Mouse (Mus musculus) left cerebral cortex, postnatal 25 days (tissue): ENCODE measurements around the gene Gm10134. TPM values are rescaled to one million over a fixed set of nuclear protein-coding genes. Genes with fewer than 3 reads are reported as not detected.
"Not testable (repeated sequence)": the region's sequence is repeated elsewhere in the genome, so short reads cannot be mapped to it uniquely, and the experiment has no call there.

ENCODE experiments used
- DNase-seq, 2 experiments: peaks; one replicate each; pipeline ENCODE4 v3.0.0; 2022; ENCODE audit warnings: low spot score in 2 of 2, mixed read lengths in 1 of 2
- intact Hi-C: fragments of 180-260 bp; cut with DNase I; formaldehyde crosslinking; loops from one replicate; pipeline ENCODE4 v1.15.1; 2025
- total RNA-seq, 2 experiments: library from RNA; stranded (reverse); gene quantifications; 2 replicates each; pipeline ENCODE4 v1.2.3; 2021

Gene Gm10134
- total RNA-seq, result 1 to 10 TPM; 1.1 to 1.2 TPM

DNA sequence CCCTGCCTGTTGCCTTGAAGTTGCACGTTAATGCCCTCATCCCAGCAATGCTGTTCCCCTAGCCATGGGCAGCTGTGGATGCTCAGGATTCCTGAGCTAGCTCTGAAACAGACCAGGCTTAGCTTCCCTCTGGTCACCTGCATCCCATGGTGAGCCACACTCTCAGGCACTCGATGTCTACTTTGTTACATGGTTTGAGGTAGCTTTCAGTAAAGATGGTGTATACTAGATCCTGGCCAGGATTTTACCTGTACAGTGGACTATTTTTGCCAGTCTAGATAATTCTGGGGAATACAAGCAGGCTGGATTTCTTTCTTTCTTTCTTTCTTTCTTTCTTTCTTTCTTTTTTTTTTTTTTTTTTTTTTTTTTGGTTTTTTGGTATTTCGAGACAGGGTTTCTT lies at the start of gene Gm10134:
Gene Gm10134, plus strand, starts transcription at position 301 of the 400 bp plus-strand sequence.
- intact Hi-C loops, result no loop called here

DNA sequence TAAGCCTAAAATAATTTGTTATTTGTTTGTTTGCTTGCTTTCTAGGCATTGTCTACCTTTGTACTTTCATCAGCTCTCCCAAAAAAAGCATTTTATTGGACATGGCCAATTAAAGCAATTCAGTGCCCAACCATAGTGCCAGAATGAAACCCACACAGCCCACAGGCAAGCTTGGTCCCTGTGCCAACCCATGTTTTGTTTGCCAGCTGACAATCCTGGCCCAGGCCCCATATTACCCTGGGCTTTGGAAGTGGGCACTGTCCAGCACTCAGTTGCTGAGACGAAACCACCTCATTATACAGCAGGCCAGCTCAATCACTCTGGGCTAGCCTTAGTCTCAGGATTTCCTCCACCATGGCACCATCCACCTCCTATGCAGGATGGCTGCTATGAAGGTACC lies 49.3 kb upstream of the Gm10134 start:
- DNase-seq, result no peak
- intact Hi-C loops, result no loop called here

More for the DNA sequence above, at the start of gene Gm10134:
- no peak for DNase-seq

DNA sequence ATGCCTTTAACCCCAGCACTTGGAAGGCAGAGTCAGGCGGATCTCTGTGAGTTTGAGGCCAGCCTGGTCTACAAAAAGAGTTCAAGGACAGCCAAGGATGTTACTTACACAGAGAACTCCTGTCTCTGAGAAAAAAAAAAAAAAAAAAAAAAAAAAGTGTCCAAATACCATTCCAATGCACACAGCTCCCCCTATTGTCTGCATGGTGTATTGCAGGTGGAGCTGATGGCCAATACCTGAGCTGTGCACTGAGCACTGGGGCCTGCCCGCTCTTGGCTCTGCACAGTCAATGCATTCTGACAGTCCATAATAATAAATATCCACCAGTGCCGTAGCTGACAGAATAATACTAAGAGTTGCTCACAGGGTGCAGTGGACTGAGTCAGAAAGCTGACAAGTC lies 42.0 kb upstream of the Gm10134 start:
- peak; percentile 76 to 77 for DNase-seq
- intact Hi-C loops, result no loop called here

- intact Hi-C loops, result no loop called here
- DNase-seq, result no peak
These were observed 41.0 kb upstream of the Gm10134 start for GRCm38 (mm10) chr2:28464919-28465318.

DNA sequence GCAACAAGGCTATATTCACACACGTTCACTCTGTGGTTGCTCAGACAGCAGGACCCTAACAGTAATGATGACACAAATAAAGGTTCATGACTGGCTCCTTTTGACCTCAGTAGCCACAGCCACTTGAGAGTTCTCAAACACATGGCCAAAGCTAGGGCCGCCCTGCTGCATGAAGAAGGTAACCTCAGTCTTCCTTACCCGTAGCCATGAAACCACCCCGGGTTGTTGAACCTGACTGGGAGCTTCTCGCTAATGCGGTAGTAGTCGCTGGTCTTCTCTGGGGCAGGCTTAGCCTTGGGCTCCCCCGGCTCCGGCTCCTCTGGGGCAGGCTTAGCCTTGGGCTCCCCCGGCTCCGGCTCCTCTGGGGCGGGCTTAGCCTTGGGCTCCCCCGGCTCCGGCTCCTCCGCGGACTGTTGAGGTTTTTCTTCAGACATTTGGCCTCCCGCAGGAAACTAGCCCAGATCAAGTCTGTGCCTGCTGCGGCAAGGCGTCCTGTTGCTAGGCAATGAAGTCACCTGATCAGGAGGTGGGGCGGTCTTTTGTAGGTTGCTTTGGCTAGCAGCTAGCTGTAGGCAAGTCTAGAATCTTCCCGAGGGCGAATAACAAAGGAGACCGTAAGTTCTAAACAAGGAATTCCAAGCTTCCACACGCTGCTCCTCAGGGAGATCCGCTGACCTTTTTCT lies 39.9 kb upstream of the Gm10134 start, which contains the start of gene 1700007K13Rik:
Gene 1700007K13Rik, minus strand, starts transcription at position 497 of the 683 bp plus-strand sequence.
- intact Hi-C loops, result no loop called here

GRCm38 (mm10) chr2:28467860-28468485 lies 37.9 kb upstream of the Gm10134 start, which contains the start of gene Mrps2:
Gene Mrps2 (plus strand): TSS chr2:28468066.
- intact Hi-C loops, result no loop called here
- peak; percentile 85 to 90 for DNase-seq

More for the DNA sequence above, 39.9 kb upstream of the Gm10134 start, which contains the start of gene 1700007K13Rik:
- DNase-seq, result peak; percentile 71 to 88

DNA sequence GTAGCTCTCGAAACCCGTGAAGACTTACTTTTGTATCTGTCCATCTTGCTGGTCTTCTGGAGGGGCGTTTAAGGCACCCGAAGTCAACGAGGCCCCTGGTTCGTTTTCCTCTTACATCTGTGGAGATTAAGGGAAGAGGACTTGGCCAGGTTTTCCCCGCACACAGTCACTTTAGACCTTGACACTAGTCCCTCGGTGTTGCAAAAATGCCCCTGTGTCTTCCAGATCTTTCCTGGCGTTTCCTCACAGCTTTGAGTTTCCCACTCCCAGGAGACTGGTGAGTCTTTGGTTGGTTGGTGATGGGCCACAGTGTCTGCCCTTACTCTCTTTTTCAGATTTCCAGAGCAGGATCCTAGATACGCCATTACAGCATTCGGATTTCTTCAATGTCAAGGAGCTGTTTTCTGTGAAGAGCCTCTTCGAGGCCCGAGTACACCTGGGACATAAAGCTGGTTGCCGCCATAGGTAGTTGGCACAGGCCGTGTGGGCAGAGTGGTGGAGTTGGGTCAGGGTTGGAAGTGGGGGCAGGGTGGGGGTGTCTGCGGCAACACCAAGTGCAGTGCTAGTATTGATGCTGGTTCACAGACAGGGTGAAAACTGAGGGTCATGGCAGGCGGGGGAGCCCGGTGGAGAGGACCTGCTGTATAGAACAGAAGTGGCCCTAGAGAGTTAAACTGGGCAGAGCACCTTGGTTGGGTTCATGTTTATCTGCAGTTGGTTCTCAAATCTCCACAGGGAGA lies 37.2 kb upstream of the Gm10134 start:
- intact Hi-C loops, result no loop called here
- no peak for DNase-seq

GRCm38 (mm10) chr2:28469461-28469860 lies 36.4 kb upstream of the Gm10134 start:
- intact Hi-C loops, result no loop called here
- DNase-seq, result no peak

DNA sequence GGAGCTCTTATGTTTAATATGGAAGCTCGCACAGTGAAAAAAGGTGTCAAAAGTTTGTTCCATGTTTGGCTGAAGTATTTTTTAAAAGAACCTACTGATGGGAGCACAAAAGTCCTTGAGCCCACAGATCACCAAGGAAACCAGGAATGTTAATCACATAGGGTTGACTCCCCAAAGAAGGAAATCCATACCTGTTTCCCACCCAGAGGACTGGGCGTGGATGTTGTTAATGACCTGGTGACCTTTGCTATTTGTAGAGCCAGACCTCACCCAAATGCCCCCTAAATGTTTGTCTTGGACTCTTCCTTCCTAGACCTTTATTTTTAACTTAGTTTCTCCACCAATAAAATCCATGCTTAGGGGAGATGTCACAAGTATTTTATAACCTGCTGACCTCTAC lies 35.3 kb upstream of the Gm10134 start:
- intact Hi-C loops, result no loop called here
- no peak for DNase-seq

DNA sequence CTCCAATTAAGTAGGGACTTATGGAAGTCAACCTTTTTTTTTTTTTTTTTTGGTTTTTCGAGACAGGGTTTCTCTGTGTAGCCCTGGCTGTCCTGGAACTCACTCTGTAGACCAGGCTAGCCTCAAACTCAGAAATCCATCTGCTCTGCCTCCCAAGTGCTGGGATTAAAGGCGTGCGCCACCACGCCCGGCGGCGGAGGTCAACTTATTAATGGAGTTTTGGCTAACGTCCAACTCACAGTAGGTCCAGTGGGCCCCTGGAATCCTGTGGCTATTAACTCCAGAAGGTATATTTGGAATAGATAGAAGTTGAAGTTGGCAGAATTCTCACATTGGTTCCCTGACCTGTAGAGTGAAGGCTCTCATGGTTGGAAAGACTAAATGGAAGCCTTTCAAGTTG lies 33.9 kb upstream of the Gm10134 start:
- DNase-seq, intact Hi-C loops: not testable (repeated sequence)

- intact Hi-C loops, DNase-seq: not testable (repeated sequence)
These were observed 27.9 kb upstream of the Gm10134 start for GRCm38 (mm10) chr2:28477993-28478392.

- intact Hi-C loops, result no loop called here
- no peak for DNase-seq
These were observed 26.4 kb upstream of the Gm10134 start for GRCm38 (mm10) chr2:28479208-28480204.

DNA sequence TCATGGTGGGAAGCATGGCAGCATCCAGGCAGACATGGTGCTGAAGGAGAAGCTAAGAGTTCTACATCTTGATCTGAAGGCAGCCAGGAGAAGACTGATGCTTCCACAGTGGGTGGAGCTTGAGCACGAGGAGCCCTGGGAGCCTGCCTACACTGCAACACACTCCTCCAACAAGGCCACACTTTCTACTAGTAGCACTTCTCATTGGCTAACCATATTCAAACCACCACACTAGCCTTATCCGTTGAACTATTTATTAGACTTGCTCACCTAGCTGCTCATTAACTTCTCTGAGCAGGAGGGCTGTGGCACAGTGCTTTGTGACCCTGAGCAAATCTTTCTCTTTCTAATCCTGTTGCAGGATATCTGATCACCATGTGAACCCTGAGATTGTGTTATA lies 22.0 kb upstream of the Gm10134 start:
- DNase-seq, result no peak
- intact Hi-C loops, result no loop called here

DNA sequence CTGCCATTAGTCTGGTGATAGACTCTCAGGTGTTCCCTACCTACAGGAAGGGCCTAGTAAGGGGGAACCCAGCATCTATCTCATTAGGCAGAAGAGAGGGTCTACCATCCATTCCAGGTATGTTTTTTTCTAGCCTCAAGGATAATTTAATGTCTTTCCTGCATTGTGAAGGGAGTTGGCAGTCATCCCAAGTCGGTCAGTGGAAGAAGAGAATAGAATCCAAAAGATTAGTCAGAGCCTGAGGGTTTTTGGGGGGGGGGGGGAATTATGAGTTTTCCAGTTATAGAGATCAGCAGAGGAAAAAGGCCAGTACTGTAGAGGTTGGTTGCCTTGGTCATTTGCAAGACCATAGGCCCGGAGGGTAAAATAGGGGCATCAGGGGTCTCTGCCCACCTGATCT lies 11.4 kb upstream of the Gm10134 start:
- DNase-seq, result no peak
- intact Hi-C loops, result no loop called here

DNA sequence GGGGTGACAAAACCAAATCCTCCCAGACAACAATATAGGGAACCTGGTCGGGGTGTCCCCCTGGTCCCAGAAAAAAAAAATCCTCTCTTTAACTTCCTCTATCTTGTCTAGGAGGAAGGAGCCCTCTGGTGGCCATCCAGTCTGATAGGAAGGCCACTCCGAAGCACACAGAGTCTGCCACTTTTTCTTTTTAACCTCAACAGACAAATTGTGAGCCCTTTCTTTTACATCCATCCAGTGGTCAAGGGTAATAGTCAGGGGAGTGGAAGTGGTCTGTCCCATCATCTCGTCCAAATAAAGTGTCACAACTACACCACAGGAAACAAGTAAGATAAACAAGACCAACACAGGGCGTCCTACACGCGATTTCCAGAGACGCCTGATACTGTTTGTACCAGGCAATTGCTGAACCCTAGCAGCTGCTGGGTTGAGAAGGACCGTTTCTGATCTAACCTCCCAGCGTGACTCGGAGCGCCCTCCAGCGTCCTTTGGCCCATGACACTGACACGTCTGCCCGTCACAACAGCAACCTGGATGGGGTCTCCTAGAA lies 10.6 kb upstream of the Gm10134 start:
- peak; percentile 18 to 49 for DNase-seq
- intact Hi-C loops, result no loop called here

DNA sequence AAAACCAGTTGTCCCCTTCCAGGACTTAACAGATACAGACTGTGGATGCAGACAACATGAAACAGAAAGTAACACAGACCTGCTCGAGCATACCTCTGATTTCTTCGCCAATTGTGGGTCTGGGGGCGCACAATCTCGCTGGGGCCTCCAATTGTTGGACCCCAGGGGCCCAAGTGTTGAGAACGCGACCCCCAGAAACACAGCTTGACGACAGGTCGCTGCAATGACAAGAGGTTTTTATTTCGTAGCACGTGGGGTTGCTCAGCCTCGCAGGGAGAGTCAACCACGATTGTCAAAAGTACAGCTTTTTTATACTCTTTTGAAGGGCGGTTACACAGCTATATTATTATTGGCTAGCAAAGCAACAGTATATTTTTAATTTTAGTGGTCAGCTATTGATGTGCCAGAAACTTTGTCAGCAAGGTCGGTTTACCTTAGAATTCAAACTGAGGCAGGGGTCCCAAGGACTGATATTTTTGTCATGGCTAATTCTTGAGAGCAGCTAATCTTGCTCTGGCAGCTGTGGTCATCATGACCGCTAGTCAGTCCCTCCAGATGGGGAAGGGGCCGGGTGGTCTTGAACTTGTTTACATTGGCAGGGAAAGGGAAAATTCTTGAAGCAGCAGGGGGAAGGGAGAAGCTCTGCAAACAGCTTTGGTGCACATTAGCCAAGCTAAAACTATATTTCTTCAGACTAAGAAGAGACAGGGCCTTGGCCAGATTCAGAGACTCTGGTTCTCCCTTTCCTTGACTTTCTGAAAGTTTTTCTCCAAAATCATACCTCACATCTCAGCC lies 9.9 kb upstream of the Gm10134 start:
- intact Hi-C loops, result no loop called here
- no peak for DNase-seq

DNA sequence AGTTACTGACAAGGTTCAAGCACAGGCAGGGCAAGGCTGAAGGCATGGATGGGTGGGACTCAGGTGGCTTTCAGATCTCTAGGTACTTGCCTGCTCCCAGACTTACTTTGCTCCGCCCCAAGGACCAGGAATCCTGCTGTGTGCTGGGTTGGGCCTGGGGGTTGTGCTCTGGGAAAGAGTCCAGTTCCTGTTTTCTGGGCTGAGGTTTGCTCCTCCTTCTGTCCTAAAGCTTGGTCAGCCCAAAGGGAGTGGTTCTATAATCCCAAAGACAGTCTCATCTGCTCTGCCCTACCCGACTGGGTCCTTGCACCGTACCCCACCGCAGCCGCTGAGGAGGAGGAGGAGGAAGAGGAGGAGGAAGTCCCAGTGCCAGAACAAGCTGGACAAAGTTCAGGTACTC lies 9.2 kb upstream of the Gm10134 start, which contains the start of gene Gbgt1:
Gene Gbgt1, plus strand, starts transcription at position 221 of the 400 bp plus-strand sequence.
- no peak for DNase-seq
- intact Hi-C loops, result no loop called here

GRCm38 (mm10) chr2:28497561-28497960 lies 8.3 kb upstream of the Gm10134 start:
- no peak for DNase-seq
- intact Hi-C loops, result no loop called here
